Mouse (Mus musculus): ENCODE results near the gene Chd2.

DNA sequence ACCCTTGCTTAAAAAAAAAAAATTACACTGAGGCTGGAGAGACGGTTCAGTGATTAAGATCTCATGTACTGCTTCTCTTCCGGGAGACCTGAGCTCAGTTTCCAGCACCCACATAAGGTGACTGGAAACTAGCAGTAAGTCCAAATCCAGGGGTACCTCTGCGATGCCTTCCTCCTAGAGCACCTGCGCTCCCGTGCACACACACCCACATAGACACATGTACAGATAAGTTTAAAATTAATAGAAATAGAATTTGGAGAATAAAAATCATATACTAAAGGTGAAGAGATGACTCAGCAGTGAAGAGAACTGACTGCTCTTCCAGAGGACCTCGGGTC, 18.2 kb upstream of the Chd2 start:
- TF ChIP-seq POLR2A (IDR thresholded peaks at IDR 0.05; ENCODE audit: insufficient read depth, low read depth, low read length) (no peak), EP300 (IDR thresholded peaks at IDR 0.05; ENCODE audit: insufficient read depth, low read depth, low read length) (no peak)

All from heart, adult 2 months (tissue).